Mouse (Mus musculus): ENCODE results near the gene Gstcd. TPM values are rescaled to one million over a fixed set of nuclear protein-coding genes. Genes with fewer than 3 reads are reported as not detected.

Gene Gstcd
- polyA plus RNA-seq, 1 experiment: 33.3 TPM

DNA sequence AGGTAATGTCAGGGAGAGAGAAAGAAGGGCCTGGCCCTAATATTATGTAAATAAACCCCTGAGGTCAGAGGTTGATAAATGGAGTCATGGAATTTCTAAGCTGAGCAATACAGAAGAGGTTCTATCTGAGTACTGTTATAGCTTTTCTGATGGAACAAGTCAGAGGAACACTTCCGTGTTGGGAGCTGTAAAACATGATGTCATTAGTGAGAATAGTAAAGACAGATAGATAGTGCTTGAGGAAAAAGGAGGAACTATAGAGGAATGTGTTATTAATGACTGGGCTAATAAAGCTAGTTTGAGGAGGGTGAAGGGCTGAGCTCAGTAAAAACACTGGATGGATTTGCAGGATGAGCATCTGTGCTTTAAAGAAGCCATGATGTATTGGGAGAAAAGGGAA is 2.5 kb upstream of the Gstcd start:
- 0 out of 2 replicates have a peak, but pooled peaks cover 2% of the 10 kb centered on the region for H3K36me3 ChIP-seq (ENCODE audit: control insufficient read depth, insufficient read depth, low read length, poor library complexity, severe bottlenecking)
- no peak overlapping the region for H3K4me3 ChIP-seq (ENCODE audit: low read depth, low read length)
- H3K9me3 ChIP-seq (replicated peaks; ENCODE audit: control insufficient read depth, insufficient read depth, low read length, poor library complexity, severe bottlenecking): no peaks in the 10 kb centered on the region
- H3K27me3 ChIP-seq (ENCODE audit: control insufficient read depth, insufficient read depth, low read length, poor library complexity, severe bottlenecking): no peaks in the 10 kb centered on the region
- H3K4me1 ChIP-seq (ENCODE audit: control insufficient read depth, insufficient read depth, low read length): peaks cover 2% of the 10 kb centered on the region
- H3K9ac ChIP-seq (ENCODE audit: low read depth, poor library complexity, severe bottlenecking): no peak overlapping the region
- TF ChIP-seq POLR2A (IDR thresholded peaks at IDR 0.05; ENCODE audit: insufficient read depth, low read length) (no peak), CTCF (IDR thresholded peaks at IDR 0.05; ENCODE audit: low read depth, low read length) (no peak), EP300 (IDR thresholded peaks at IDR 0.05; ENCODE audit: insufficient read depth, low read depth, low read length) (no peak)
- no peak overlapping the region for H3K27ac ChIP-seq (ENCODE audit: insufficient read depth, low read length)

GRCm38 (mm10) chr3:133092936-133093335 is 1.1 kb upstream of the Gstcd start:
- Histone ChIP-seq H3K9me3 (replicated peaks; ENCODE audit: control insufficient read depth, insufficient read depth, low read length, poor library complexity, severe bottlenecking) (no peaks in the 10 kb centered on the region), H3K9ac (ENCODE audit: low read depth, poor library complexity, severe bottlenecking) (peak overlapping the region; percentile 79; the same call in 1 of the 2 replicates), H3K4me3 (ENCODE audit: low read depth, low read length) (no peak overlapping the region), H3K27ac (ENCODE audit: insufficient read depth, low read length) (no peak overlapping the region), H3K4me1 (ENCODE audit: control insufficient read depth, insufficient read depth, low read length) (peaks cover 2% of the 10 kb centered on the region), H3K27me3 (ENCODE audit: control insufficient read depth, insufficient read depth, low read length, poor library complexity, severe bottlenecking) (no peaks in the 10 kb centered on the region), H3K36me3 (ENCODE audit: control insufficient read depth, insufficient read depth, low read length, poor library complexity, severe bottlenecking) (no peaks in the 10 kb centered on the region)
- TF ChIP-seq POLR2A (IDR thresholded peaks at IDR 0.05; ENCODE audit: insufficient read depth, low read length) (no peak), CTCF (IDR thresholded peaks at IDR 0.05; ENCODE audit: low read depth, low read length) (no peak), EP300 (IDR thresholded peaks at IDR 0.05; ENCODE audit: insufficient read depth, low read depth, low read length) (no peak)

GRCm38 (mm10) chr3:133092274-133092853 is 531 bp upstream of the Gstcd start:
- no peaks in the 10 kb centered on the region for H3K36me3 ChIP-seq (ENCODE audit: control insufficient read depth, insufficient read depth, low read length, poor library complexity, severe bottlenecking)
- no peaks in the 10 kb centered on the region for H3K9me3 ChIP-seq (replicated peaks; ENCODE audit: control insufficient read depth, insufficient read depth, low read length, poor library complexity, severe bottlenecking)
- H3K4me3 ChIP-seq (ENCODE audit: low read depth, low read length): peak overlapping the region; percentile 84
- H3K27me3 ChIP-seq (ENCODE audit: control insufficient read depth, insufficient read depth, low read length, poor library complexity, severe bottlenecking): no peaks in the 10 kb centered on the region
- TF ChIP-seq EP300 (IDR thresholded peaks at IDR 0.05; ENCODE audit: insufficient read depth, low read depth, low read length) (no peak), CTCF (IDR thresholded peaks at IDR 0.05; ENCODE audit: low read depth, low read length) (no peak)
- H3K9ac ChIP-seq (ENCODE audit: low read depth, poor library complexity, severe bottlenecking): peak overlapping the region; percentile 79
- H3K27ac ChIP-seq (ENCODE audit: insufficient read depth, low read length): peak overlapping the region; percentile 26
- H3K4me1 ChIP-seq (ENCODE audit: control insufficient read depth, insufficient read depth, low read length): peaks cover 2% of the 10 kb centered on the region

DNA sequence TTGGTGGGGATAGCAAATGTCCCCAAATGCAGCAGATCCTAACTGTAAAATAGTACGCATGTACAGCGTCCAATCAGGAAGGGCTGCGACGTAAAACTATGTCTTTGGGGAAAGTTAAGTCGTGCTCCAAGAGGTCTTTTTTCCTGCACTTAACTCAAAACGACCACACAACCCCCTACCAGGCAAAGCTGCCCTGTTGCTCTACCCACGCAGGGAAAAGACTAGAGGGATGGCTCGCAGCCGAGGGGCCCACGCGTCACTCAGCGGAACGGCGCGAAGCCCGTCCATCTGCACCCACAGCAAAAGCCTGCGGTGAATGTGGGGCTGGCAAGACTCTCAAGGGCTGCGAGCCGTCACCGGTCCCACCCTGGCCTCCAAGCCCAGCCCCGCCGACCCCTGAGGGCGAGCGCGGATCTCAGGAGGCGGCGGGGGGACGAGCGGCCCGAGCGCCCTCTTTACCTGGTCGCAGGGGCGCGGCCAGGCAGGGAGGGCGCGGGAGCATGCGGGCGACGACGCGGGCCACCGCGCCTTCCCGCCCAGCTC is 641 bp downstream of the Gstcd start:
- H3K9ac ChIP-seq (ENCODE audit: low read depth, poor library complexity, severe bottlenecking): peak overlapping the region; percentile 79
- peak overlapping the region; percentile 78 for H3K27ac ChIP-seq (ENCODE audit: insufficient read depth, low read length)
- peaks cover 2% of the 10 kb centered on the region for H3K4me1 ChIP-seq (ENCODE audit: control insufficient read depth, insufficient read depth, low read length)
- H3K9me3 ChIP-seq (replicated peaks; ENCODE audit: control insufficient read depth, insufficient read depth, low read length, poor library complexity, severe bottlenecking): no peaks in the 10 kb centered on the region
- H3K36me3 ChIP-seq (ENCODE audit: control insufficient read depth, insufficient read depth, low read length, poor library complexity, severe bottlenecking): no peaks in the 10 kb centered on the region
- H3K27me3 ChIP-seq (ENCODE audit: control insufficient read depth, insufficient read depth, low read length, poor library complexity, severe bottlenecking): no peaks in the 10 kb centered on the region
- TF ChIP-seq EP300 (IDR thresholded peaks at IDR 0.05; ENCODE audit: insufficient read depth, low read depth, low read length): no peak
- TF ChIP-seq POLR2A (IDR thresholded peaks at IDR 0.05; ENCODE audit: insufficient read depth, low read length): no peak
- no peak for TF ChIP-seq CTCF (IDR thresholded peaks at IDR 0.05; ENCODE audit: low read depth, low read length)
- H3K4me3 ChIP-seq (ENCODE audit: low read depth, low read length): peak overlapping the region; percentile 84

GRCm38 (mm10) chr3:133090247-133091120 is 1.3 kb downstream of the Gstcd start:
- TF ChIP-seq CTCF (IDR thresholded peaks at IDR 0.05; ENCODE audit: low read depth, low read length) (no peak), POLR2A (IDR thresholded peaks at IDR 0.05; ENCODE audit: insufficient read depth, low read length) (no peak), EP300 (IDR thresholded peaks at IDR 0.05; ENCODE audit: insufficient read depth, low read depth, low read length) (no peak)
- no peak overlapping the region for H3K27ac ChIP-seq (ENCODE audit: insufficient read depth, low read length)
- peaks cover 2% of the 10 kb centered on the region for H3K4me1 ChIP-seq (ENCODE audit: control insufficient read depth, insufficient read depth, low read length)
- no peaks in the 10 kb centered on the region for H3K27me3 ChIP-seq (ENCODE audit: control insufficient read depth, insufficient read depth, low read length, poor library complexity, severe bottlenecking)
- no peaks in the 10 kb centered on the region for H3K9me3 ChIP-seq (replicated peaks; ENCODE audit: control insufficient read depth, insufficient read depth, low read length, poor library complexity, severe bottlenecking)
- H3K36me3 ChIP-seq (ENCODE audit: control insufficient read depth, insufficient read depth, low read length, poor library complexity, severe bottlenecking): no peaks in the 10 kb centered on the region
- peak overlapping the region; percentile 84 for H3K4me3 ChIP-seq (ENCODE audit: low read depth, low read length)
- peak overlapping the region; percentile 79 for H3K9ac ChIP-seq (ENCODE audit: low read depth, poor library complexity, severe bottlenecking)

- no peaks in the 10 kb centered on the region for H3K9me3 ChIP-seq (replicated peaks; ENCODE audit: control insufficient read depth, insufficient read depth, low read length, poor library complexity, severe bottlenecking)
- peaks cover 25% of the 10 kb centered on the region for H3K36me3 ChIP-seq (ENCODE audit: control insufficient read depth, insufficient read depth, low read length, poor library complexity, severe bottlenecking)
- H3K4me1 ChIP-seq (ENCODE audit: control insufficient read depth, insufficient read depth, low read length): no peaks in the 10 kb centered on the region
- H3K27me3 ChIP-seq (ENCODE audit: control insufficient read depth, insufficient read depth, low read length, poor library complexity, severe bottlenecking): no peaks in the 10 kb centered on the region
- TF ChIP-seq POLR2A (IDR thresholded peaks at IDR 0.05; ENCODE audit: insufficient read depth, low read length) (no peak), CTCF (IDR thresholded peaks at IDR 0.05; ENCODE audit: low read depth, low read length) (no peak), EP300 (IDR thresholded peaks at IDR 0.05; ENCODE audit: insufficient read depth, low read depth, low read length) (no peak)
- no peak overlapping the region for H3K4me3 ChIP-seq (ENCODE audit: low read depth, low read length)
- H3K27ac ChIP-seq (ENCODE audit: insufficient read depth, low read length): no peak overlapping the region
- no peak overlapping the region for H3K9ac ChIP-seq (ENCODE audit: low read depth, poor library complexity, severe bottlenecking)
Observed at GRCm38 (mm10) chr3:133085858-133086257, 6.0 kb downstream of the Gstcd start.

All from ES-Bruce4 (cell line).